Comparison of ENCODE assay signal across 9 mouse cellular contexts in the genomic region with DNA sequence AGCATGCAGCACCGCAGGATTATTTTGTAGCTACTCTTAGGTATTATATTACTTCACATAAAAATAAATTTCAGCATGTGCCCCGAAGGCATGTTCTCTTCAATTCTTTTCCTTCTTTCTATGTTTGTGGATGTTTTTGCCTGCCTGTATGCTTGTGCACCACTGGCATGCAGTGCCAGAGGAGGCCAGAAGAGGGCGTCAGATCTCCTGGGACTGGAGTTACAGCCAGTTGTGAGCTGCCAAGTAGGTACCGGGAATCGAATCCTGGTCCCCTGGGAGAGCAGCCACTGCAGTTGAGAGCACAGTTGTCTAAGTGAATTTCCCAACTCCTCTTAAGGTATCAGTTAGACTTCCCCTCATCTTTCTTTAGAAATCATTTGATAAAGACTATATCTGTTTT. TPM values are rescaled to one million over a fixed set of nuclear protein-coding genes. Genes with fewer than 3 reads are reported as not detected.
DNase-seq lines count a peak whose midpoint lies in the region; ATAC-seq and TF ChIP-seq lines count a peak whose summit lies in the region.
"Had no signal": no experiment of that assay in that cellular context is flagged by ENCODE, and none has a peak within 500 bp of the region (broad histone marks: within the 10 kb centered on the region; RNA-seq: fewer than 3 reads in every experiment).

No protein-coding gene starts in this region.

- no peak for TF ChIP-seq POLR2A in spleen, adult 2 months (IDR thresholded peaks at IDR 0.05; ENCODE audit: low read depth, low read length)

- H3K9me3 ChIP-seq in forebrain, embryonic 10.5 days, result peaks cover 3% of the 10 kb centered on the region; the same call in 1 of the 2 replicates
- H3K9me3 ChIP-seq in forebrain, embryonic 14.5 days (replicated peaks; ENCODE audit: control insufficient read depth, low read length), result no peaks in the 10 kb centered on the region
- H3K9me3 ChIP-seq in intestine, embryonic 15.5 days, result no peaks in the 10 kb centered on the region
- H3K9me3 ChIP-seq in stomach, embryonic 16.5 days (replicated peaks; ENCODE audit: control insufficient read depth, low read length), result no peaks in the 10 kb centered on the region
- H3K9me3 ChIP-seq: forebrain, embryonic 15.5 days had no signal

- ATAC-seq in forebrain, embryonic 14.5 days, result no peak
- ATAC-seq in intestine, embryonic 15.5 days, result no peak
- ATAC-seq in stomach, embryonic 16.5 days (ENCODE audit: insufficient read depth, low FRiP score), result no peak
- ATAC-seq: forebrain, embryonic 15.5 days had no signal

- no peak overlapping the region for H3K4me3 ChIP-seq in forebrain, embryonic 10.5 days
- H3K4me3 ChIP-seq in forebrain, embryonic 14.5 days (ENCODE audit: low read depth, low read length), result no peak overlapping the region
- no peak overlapping the region for H3K4me3 ChIP-seq in spleen, adult 2 months (ENCODE audit: extremely low read depth, insufficient read depth, insufficient read length)
- no peak overlapping the region for H3K4me3 ChIP-seq in intestine, embryonic 15.5 days (replicated peaks)
- no peak overlapping the region for H3K4me3 ChIP-seq in stomach, embryonic 16.5 days (replicated peaks; ENCODE audit: low read length)

- H3K9ac ChIP-seq in forebrain, embryonic 14.5 days (ENCODE audit: low read length), result no peak overlapping the region
- H3K9ac ChIP-seq in intestine, embryonic 15.5 days, result no peak overlapping the region
- H3K9ac ChIP-seq in stomach, embryonic 16.5 days (ENCODE audit: low read length), result no peak overlapping the region
- H3K9ac ChIP-seq: forebrain, embryonic 15.5 days had no signal

- peaks cover 15% of the 10 kb centered on the region for H3K36me3 ChIP-seq in forebrain, embryonic 10.5 days (replicated peaks)
- peaks cover 15% of the 10 kb centered on the region for H3K36me3 ChIP-seq in forebrain, embryonic 14.5 days (ENCODE audit: control insufficient read depth, insufficient read depth, low read length)
- peaks cover 3% of the 10 kb centered on the region; the same call in 1 of the 2 replicates for H3K36me3 ChIP-seq in spleen, adult 2 months (ENCODE audit: control insufficient read depth, insufficient read depth, low read length)
- no peaks in the 10 kb centered on the region for H3K36me3 ChIP-seq in intestine, embryonic 15.5 days
- H3K36me3 ChIP-seq in stomach, embryonic 16.5 days (ENCODE audit: control insufficient read depth, insufficient read depth, low read length), result no peaks in the 10 kb centered on the region

- peak; percentile 16; the same call in 1 of the 2 replicates for TF ChIP-seq CTCF in spleen, adult 2 months (IDR thresholded peaks at IDR 0.05; ENCODE audit: extremely low read depth, insufficient read depth, insufficient read length, insufficient replicate concordance)

- no peak for DNase-seq in forebrain, embryonic 10.5 days (ENCODE audit: extremely low spot score, low spot score)
- no peak for DNase-seq in forebrain, embryonic 14.5 days (ENCODE audit: low spot score)
- DNase-seq in spleen, adult 2 months (ENCODE audit: low read depth in 1 of 2, low spot score in 2 of 2), result no peak
- DNase-seq in spleen, postnatal 36 days (ENCODE audit: low spot score in 2 of 2), result no peak
- DNase-seq in embryo, embryonic 10 days (ENCODE audit: low spot score), result no peak
- no peak for DNase-seq in frontal cortex, postnatal 36 days (ENCODE audit: low spot score in 2 of 2)

- H3K4me1 ChIP-seq in forebrain, embryonic 10.5 days, result peaks cover 59% of the 10 kb centered on the region
- peaks cover 38% of the 10 kb centered on the region for H3K4me1 ChIP-seq in forebrain, embryonic 14.5 days (ENCODE audit: control insufficient read depth, insufficient read depth, low read length)
- peaks cover 17% of the 10 kb centered on the region; the same call in 1 of the 2 replicates for H3K4me1 ChIP-seq in spleen, adult 2 months (ENCODE audit: control insufficient read depth, insufficient read depth, insufficient read length)
- H3K4me1 ChIP-seq in intestine, embryonic 15.5 days (replicated peaks), result peaks cover 22% of the 10 kb centered on the region
- peaks cover 41% of the 10 kb centered on the region for H3K4me1 ChIP-seq in stomach, embryonic 16.5 days (ENCODE audit: control insufficient read depth, insufficient read depth, low read length)

- WGBS in forebrain, embryonic 10.5 days, result 91% methylated on average over 5 of the region's 5 CpGs
- WGBS in forebrain, embryonic 14.5 days, result 94% methylated on average over 5 of the region's 5 CpGs
- WGBS in spleen, adult 2 months, result 89% methylated on average over 5 of the region's 5 CpGs
- 91% methylated on average over 5 of the region's 5 CpGs for WGBS in intestine, embryonic 15.5 days
- 88% methylated on average over 5 of the region's 5 CpGs for WGBS in stomach, embryonic 16.5 days

- no peaks in the 10 kb centered on the region for H3K27me3 ChIP-seq in forebrain, embryonic 10.5 days (ENCODE audit: poor library complexity, severe bottlenecking)
- H3K27me3 ChIP-seq in forebrain, embryonic 14.5 days (replicated peaks; ENCODE audit: control insufficient read depth, insufficient read depth, low read length), result no peaks in the 10 kb centered on the region
- H3K27me3 ChIP-seq in spleen, adult 2 months (ENCODE audit: control insufficient read depth, insufficient read depth, low read length), result no peaks in the 10 kb centered on the region
- H3K27me3 ChIP-seq in intestine, embryonic 15.5 days (replicated peaks), result no peaks in the 10 kb centered on the region
- no peaks in the 10 kb centered on the region for H3K27me3 ChIP-seq in stomach, embryonic 16.5 days (ENCODE audit: control insufficient read depth, insufficient read depth, low read length)
- H3K27me3 ChIP-seq: forebrain, embryonic 15.5 days had no signal

- no peak overlapping the region for H3K4me2 ChIP-seq in forebrain, embryonic 14.5 days (ENCODE audit: low read length)
- no peak overlapping the region for H3K4me2 ChIP-seq in intestine, embryonic 15.5 days (replicated peaks)
- no peak overlapping the region for H3K4me2 ChIP-seq in stomach, embryonic 16.5 days (ENCODE audit: low read depth, low read length)

- H3K27ac ChIP-seq in forebrain, embryonic 10.5 days, result 0 out of 2 replicates have a peak overlapping the region, but pooled peaks have one; percentile 93
- no peak overlapping the region for H3K27ac ChIP-seq in forebrain, embryonic 14.5 days (ENCODE audit: low read depth, low read length)
- no peak overlapping the region for H3K27ac ChIP-seq in spleen, adult 2 months (ENCODE audit: insufficient read depth, low read length)
- H3K27ac ChIP-seq in intestine, embryonic 15.5 days, result 0 out of 2 replicates have a peak overlapping the region, but pooled peaks have one; percentile 98
- peak overlapping the region; percentile 99; the same call in 1 of the 2 replicates for H3K27ac ChIP-seq in stomach, embryonic 16.5 days (ENCODE audit: low read length)

RNA-seq across cellular contexts. Expression of a gene that starts 1.6 kb away (rescaled TPM):
- polyA plus RNA-seq in forebrain, embryonic 10.5 days (2016; fragmentation: Nextera tagmentation; extraction: Ambion mirVana), result 44.3 and 46.7 TPM in 2 replicates
- polyA plus RNA-seq in forebrain, embryonic 14.5 days (2014; fragmentation: Nextera tagmentation; extraction: Ambion mirVana), result 43.6 and 56.3 TPM in 2 replicates
- 30.1 and 32.9 TPM in 2 replicates for polyA plus RNA-seq in spleen, adult 2 months (2012; rRNA removed)
- polyA plus RNA-seq in intestine, embryonic 15.5 days (2015; fragmentation: Nextera tagmentation; extraction: Ambion mirVana), result 30.4 and 30.7 TPM in 2 replicates
- polyA plus RNA-seq in stomach, embryonic 16.5 days (2015; fragmentation: Nextera tagmentation; extraction: Ambion mirVana), result 61.7 and 62.5 TPM in 2 replicates

Comparison
In these comparisons a context has a peak if more than half of its experiments do, and no peak if none do; other contexts are left out.
1. H3K27ac ChIP-seq: peak in forebrain, embryonic 10.5 days (single experiment), intestine, embryonic 15.5 days (single experiment) and stomach, embryonic 16.5 days (single experiment); none in forebrain, embryonic 14.5 days (single experiment) and spleen, adult 2 months (single experiment).